ENCODE assay signal across 10 mouse cellular contexts in genomic region chr11:88357325-88357724, GRCm38 (mm10).
A peak's percentile ranks its signal among the peaks of the same experiment; 100 is the strongest.
DNase-seq lines count a peak whose midpoint lies in the region; ATAC-seq and TF ChIP-seq lines count a peak whose summit lies in the region.
"Had no signal": no experiment of that assay in that cellular context is flagged by ENCODE, and none has a peak within 500 bp of the region (broad histone marks: within the 10 kb centered on the region; RNA-seq: fewer than 3 reads in every experiment).

No protein-coding gene starts in this region.

- intact Hi-C loops in left cerebral cortex, adult 2 months (cut with DNase I): no loop called here
- intact Hi-C loops in left cerebral cortex, postnatal 4 days (cut with DNase I): no loop called here
- intact Hi-C loops in gastrocnemius, postnatal 36 days (cut with DNase I): no loop called here

- peaks cover 41% of the 10 kb centered on the region for H3K36me3 ChIP-seq in forebrain, embryonic 12.5 days (replicated peaks)
- peaks cover 78% of the 10 kb centered on the region for H3K36me3 ChIP-seq in limb, embryonic 10.5 days
- H3K36me3 ChIP-seq in midbrain, postnatal 0 days (ENCODE audit: insufficient read depth, low read length): no peaks in the 10 kb centered on the region

- no peak overlapping the region for H3K9ac ChIP-seq in forebrain, embryonic 12.5 days
- H3K9ac ChIP-seq in midbrain, postnatal 0 days (replicated peaks; ENCODE audit: low read length, poor library complexity, severe bottlenecking): no peak overlapping the region

- H3K27me3 ChIP-seq in forebrain, embryonic 12.5 days: peaks cover 4% of the 10 kb centered on the region; the same call in 1 of the 2 replicates
- H3K27me3 ChIP-seq in limb, embryonic 10.5 days (ENCODE audit: low read depth, poor library complexity, severe bottlenecking): no peaks in the 10 kb centered on the region
- no peaks in the 10 kb centered on the region for H3K27me3 ChIP-seq in midbrain, postnatal 0 days (ENCODE audit: insufficient read depth, low read length)
- H3K27me3 ChIP-seq: megakaryocyte, embryonic 14.5 days had no signal

- H3K4me2 ChIP-seq in forebrain, embryonic 12.5 days: peak overlapping the region; percentile 40
- no peak overlapping the region; the same call in 1 of the 2 replicates for H3K4me2 ChIP-seq in midbrain, postnatal 0 days (ENCODE audit: low read depth, low read length, poor library complexity, severe bottlenecking)

- no peak overlapping the region for H3K4me3 ChIP-seq in left cerebral cortex, adult 2 months
- H3K4me3 ChIP-seq in forebrain, embryonic 12.5 days (replicated peaks): no peak overlapping the region
- no peak overlapping the region for H3K4me3 ChIP-seq in limb, embryonic 10.5 days
- H3K4me3 ChIP-seq in midbrain, postnatal 0 days (ENCODE audit: low read depth, low read length): no peak overlapping the region
- H3K4me3 ChIP-seq: megakaryocyte, embryonic 14.5 days had no signal

- H3K27ac ChIP-seq in left cerebral cortex, adult 2 months: peak overlapping the region; percentile 16; the same call in 1 of the 2 replicates
- peak overlapping the region; percentile 92 for H3K27ac ChIP-seq in forebrain, embryonic 12.5 days
- H3K27ac ChIP-seq in limb, embryonic 10.5 days: peak overlapping the region; percentile 78
- H3K27ac ChIP-seq in midbrain, postnatal 0 days (ENCODE audit: low read depth, low read length): peak overlapping the region; percentile 67

- WGBS in forebrain, embryonic 12.5 days: 40% methylated on average over 9 of the region's 9 CpGs
- WGBS in limb, embryonic 10.5 days: 76% methylated on average over 9 of the region's 9 CpGs
- 20% methylated on average over 9 of the region's 9 CpGs for WGBS in midbrain, postnatal 0 days

- TF ChIP-seq CTCF in left cerebral cortex, adult 2 months (IDR thresholded peaks at IDR 0.05): no peak
- TF ChIP-seq CTCF in midbrain, postnatal 0 days (IDR thresholded peaks at IDR 0.05): no peak

- peaks cover 45% of the 10 kb centered on the region for H3K4me1 ChIP-seq in forebrain, embryonic 12.5 days
- H3K4me1 ChIP-seq in limb, embryonic 10.5 days: peaks cover 26% of the 10 kb centered on the region
- H3K4me1 ChIP-seq in midbrain, postnatal 0 days (ENCODE audit: insufficient read depth, low read length): 0 out of 2 replicates have a peak, but pooled peaks cover 15% of the 10 kb centered on the region

- no peak; the same call in none of the 2 replicates for ATAC-seq in forebrain, embryonic 12.5 days (ENCODE audit: low FRiP score)
- ATAC-seq in midbrain, postnatal 0 days (ENCODE audit: low FRiP score): no peak
- ATAC-seq in erythroid progenitor cell, adult 5-6 weeks (replicated peaks; ENCODE audit: low FRiP score, poor library complexity, severe bottlenecking): no peak

- DNase-seq in left cerebral cortex, adult 2 months (ENCODE audit: extremely low spot score in 1 of 2, low spot score in 2 of 2): no peak
- no peak for DNase-seq in left cerebral cortex, postnatal 4 days
- DNase-seq in limb, embryonic 10.5 days (ENCODE audit: low spot score): no peak
- DNase-seq in midbrain, postnatal 0 days (ENCODE audit: low spot score): peak; percentile 38
- no peak for DNase-seq in gastrocnemius, postnatal 36 days
- DNase-seq in cerebellum, postnatal 36 days: no peak
- DNase-seq: thymus, postnatal 36 days had no signal

- H3K9me3 ChIP-seq in forebrain, embryonic 12.5 days: no peaks in the 10 kb centered on the region
- no peaks in the 10 kb centered on the region for H3K9me3 ChIP-seq in limb, embryonic 10.5 days (replicated peaks)
- H3K9me3 ChIP-seq in midbrain, postnatal 0 days (ENCODE audit: low read length): no peaks in the 10 kb centered on the region
- H3K9me3 ChIP-seq: megakaryocyte, embryonic 14.5 days had no signal

Comparison
In these comparisons a context has a peak if more than half of its experiments do, and no peak if none do; other contexts are left out.
1. H3K27ac ChIP-seq: peak in every context shown above with its lines; median percentile 92 in forebrain, embryonic 12.5 days; 78 in limb, embryonic 10.5 days; 67 in midbrain, postnatal 0 days; 16 in left cerebral cortex, adult 2 months.